Comparison of ENCODE assay signal across 15 mouse cellular contexts in genomic region chr10:4128411-4128810, GRCm38 (mm10).
DNase-seq lines count a peak whose midpoint lies in the region; ATAC-seq lines count a peak whose summit lies in the region.
"Had no signal": no experiment of that assay in that cellular context is flagged by ENCODE, and none has a peak within 500 bp of the region (broad histone marks: within the 10 kb centered on the region; RNA-seq: fewer than 3 reads in every experiment).

No protein-coding gene starts in this region.

- no peak for ATAC-seq in forebrain, embryonic 15.5 days (replicated peaks)
- ATAC-seq in liver, embryonic 13.5 days (ENCODE audit: low read depth), result no peak
- 0 out of 2 replicates have a peak, but pooled peaks have one; percentile 34 for ATAC-seq in heart, embryonic 16.5 days (replicated peaks; ENCODE audit: extremely low read depth, insufficient read depth, low FRiP score)
- ATAC-seq in intestine, embryonic 16.5 days, result no peak
- ATAC-seq: forebrain, embryonic 13.5 days had no signal

- no peak overlapping the region for H3K9ac ChIP-seq in forebrain, embryonic 15.5 days (replicated peaks)
- no peak overlapping the region for H3K9ac ChIP-seq in liver, embryonic 13.5 days
- no peak overlapping the region for H3K9ac ChIP-seq in heart, embryonic 16.5 days (ENCODE audit: low read length)
- H3K9ac ChIP-seq in intestine, embryonic 16.5 days (ENCODE audit: low read depth, low read length), result no peak overlapping the region
- H3K9ac ChIP-seq: forebrain, embryonic 13.5 days; hindbrain, embryonic 14.5 days had no signal

- no peak overlapping the region for H3K4me2 ChIP-seq in forebrain, embryonic 15.5 days (replicated peaks)
- no peak overlapping the region for H3K4me2 ChIP-seq in liver, embryonic 13.5 days
- no peak overlapping the region for H3K4me2 ChIP-seq in heart, embryonic 16.5 days (ENCODE audit: low read depth, low read length)
- H3K4me2 ChIP-seq in intestine, embryonic 16.5 days (ENCODE audit: low read depth, low read length), result no peak overlapping the region
- H3K4me2 ChIP-seq: forebrain, embryonic 13.5 days; hindbrain, embryonic 14.5 days had no signal

- no peaks in the 10 kb centered on the region for H3K9me3 ChIP-seq in forebrain, embryonic 10.5 days
- no peaks in the 10 kb centered on the region for H3K9me3 ChIP-seq in forebrain, embryonic 15.5 days
- H3K9me3 ChIP-seq in liver, embryonic 13.5 days (replicated peaks), result no peaks in the 10 kb centered on the region
- H3K9me3 ChIP-seq in heart, embryonic 16.5 days (replicated peaks; ENCODE audit: control insufficient read depth, low read length), result no peaks in the 10 kb centered on the region
- H3K9me3 ChIP-seq in intestine, embryonic 16.5 days (ENCODE audit: control insufficient read depth, low read length), result no peaks in the 10 kb centered on the region
- H3K9me3 ChIP-seq: forebrain, embryonic 13.5 days; limb, embryonic 10.5 days; megakaryocyte, embryonic 14.5 days had no signal

- 89% methylated on average over 10 of the region's 10 CpGs for WGBS in forebrain, embryonic 10.5 days
- WGBS in forebrain, embryonic 15.5 days, result 76% methylated on average over 10 of the region's 10 CpGs
- 68% methylated on average over 10 of the region's 10 CpGs for WGBS in liver, embryonic 13.5 days (ENCODE audit: insufficient replicate concordance)
- 60% methylated on average over 10 of the region's 10 CpGs for WGBS in heart, embryonic 16.5 days
- 77% methylated on average over 10 of the region's 10 CpGs for WGBS in intestine, embryonic 16.5 days

- intact Hi-C loops in left cerebral cortex, postnatal 10 days (cut with DNase I), result no loop called here

- no peak overlapping the region for H3K4me3 ChIP-seq in forebrain, embryonic 10.5 days
- H3K4me3 ChIP-seq in forebrain, embryonic 15.5 days, result no peak overlapping the region
- no peak overlapping the region for H3K4me3 ChIP-seq in liver, embryonic 13.5 days (replicated peaks)
- no peak overlapping the region for H3K4me3 ChIP-seq in heart, embryonic 16.5 days (ENCODE audit: low read length)
- H3K4me3 ChIP-seq in intestine, embryonic 16.5 days (ENCODE audit: low read length), result no peak overlapping the region
- H3K4me3 ChIP-seq: forebrain, embryonic 13.5 days; limb, embryonic 10.5 days; megakaryocyte, embryonic 14.5 days had no signal

- no peaks in the 10 kb centered on the region for H3K27me3 ChIP-seq in forebrain, embryonic 10.5 days (ENCODE audit: poor library complexity, severe bottlenecking)
- no peaks in the 10 kb centered on the region for H3K27me3 ChIP-seq in forebrain, embryonic 15.5 days
- no peaks in the 10 kb centered on the region for H3K27me3 ChIP-seq in liver, embryonic 13.5 days
- H3K27me3 ChIP-seq in heart, embryonic 16.5 days (ENCODE audit: control insufficient read depth, insufficient read depth, low read length), result no peaks in the 10 kb centered on the region
- no peaks in the 10 kb centered on the region for H3K27me3 ChIP-seq in intestine, embryonic 16.5 days (replicated peaks; ENCODE audit: control insufficient read depth, insufficient read depth, low read length)
- H3K27me3 ChIP-seq: forebrain, embryonic 13.5 days; megakaryocyte, embryonic 14.5 days had no signal

- H3K27ac ChIP-seq in forebrain, embryonic 10.5 days, result peak overlapping the region; percentile 48; the same call in 1 of the 2 replicates
- H3K27ac ChIP-seq in forebrain, embryonic 15.5 days (replicated peaks), result no peak overlapping the region
- H3K27ac ChIP-seq in liver, embryonic 13.5 days, result peak overlapping the region; percentile 47; the same call in 1 of the 2 replicates
- H3K27ac ChIP-seq in heart, embryonic 16.5 days (ENCODE audit: low read length), result peak overlapping the region; percentile 48; the same call in 1 of the 2 replicates
- H3K27ac ChIP-seq in intestine, embryonic 16.5 days (ENCODE audit: low read length), result no peak overlapping the region
- H3K27ac ChIP-seq: forebrain, embryonic 13.5 days; hindbrain, embryonic 14.5 days; limb, embryonic 10.5 days had no signal

- H3K4me1 ChIP-seq in forebrain, embryonic 10.5 days, result peaks cover 29% of the 10 kb centered on the region
- H3K4me1 ChIP-seq in forebrain, embryonic 15.5 days, result peaks cover 10% of the 10 kb centered on the region; the same call in 1 of the 2 replicates
- peaks cover 44% of the 10 kb centered on the region for H3K4me1 ChIP-seq in liver, embryonic 13.5 days (replicated peaks)
- H3K4me1 ChIP-seq in heart, embryonic 16.5 days (ENCODE audit: control insufficient read depth, insufficient read depth, low read length), result peaks cover 15% of the 10 kb centered on the region
- peaks cover 6% of the 10 kb centered on the region for H3K4me1 ChIP-seq in intestine, embryonic 16.5 days (ENCODE audit: control insufficient read depth, insufficient read depth, low read length)

- peaks cover 12% of the 10 kb centered on the region for H3K36me3 ChIP-seq in forebrain, embryonic 10.5 days (replicated peaks)
- H3K36me3 ChIP-seq in forebrain, embryonic 15.5 days, result no peaks in the 10 kb centered on the region
- peaks cover 21% of the 10 kb centered on the region for H3K36me3 ChIP-seq in liver, embryonic 13.5 days
- no peaks in the 10 kb centered on the region for H3K36me3 ChIP-seq in heart, embryonic 16.5 days (ENCODE audit: control insufficient read depth, insufficient read depth)
- no peaks in the 10 kb centered on the region for H3K36me3 ChIP-seq in intestine, embryonic 16.5 days (ENCODE audit: control insufficient read depth, insufficient read depth, low read length)

- DNase-seq in forebrain, embryonic 10.5 days (ENCODE audit: extremely low spot score, low spot score), result no peak
- no peak for DNase-seq in liver, embryonic 13.5 days
- no peak for DNase-seq in liver
- DNase-seq in mesoderm, embryonic 11.5 days (ENCODE audit: low read depth, low spot score), result peak; percentile 28
- no peak for DNase-seq in left cerebral cortex, postnatal 10 days (ENCODE audit: extremely low spot score in 1 of 2, low spot score in 2 of 2)
- DNase-seq: adrenal gland, postnatal 10 days; cerebellum, adult 11 months; right cerebral cortex, postnatal 25 days had no signal

Comparison
In these comparisons a context has a peak if more than half of its experiments do, and no peak if none do; other contexts are left out.
1. H3K27ac ChIP-seq: peak in forebrain, embryonic 10.5 days (single experiment), liver, embryonic 13.5 days (single experiment) and heart, embryonic 16.5 days (single experiment); none in forebrain, embryonic 15.5 days (single experiment) and intestine, embryonic 16.5 days (single experiment).